Mouse (Mus musculus) lung, postnatal 4 days (tissue): ENCODE measurements around the gene 1700013F07Rik.
"Not testable (repeated sequence)": the region's sequence is repeated elsewhere in the genome, so short reads cannot be mapped to it uniquely, and the experiment has no call there.

Experiments used
- DNase-seq, 2 experiments: peaks; one replicate each; pipeline ENCODE4 v3.0.0; 2021

The 1700013F07Rik gene

DNA sequence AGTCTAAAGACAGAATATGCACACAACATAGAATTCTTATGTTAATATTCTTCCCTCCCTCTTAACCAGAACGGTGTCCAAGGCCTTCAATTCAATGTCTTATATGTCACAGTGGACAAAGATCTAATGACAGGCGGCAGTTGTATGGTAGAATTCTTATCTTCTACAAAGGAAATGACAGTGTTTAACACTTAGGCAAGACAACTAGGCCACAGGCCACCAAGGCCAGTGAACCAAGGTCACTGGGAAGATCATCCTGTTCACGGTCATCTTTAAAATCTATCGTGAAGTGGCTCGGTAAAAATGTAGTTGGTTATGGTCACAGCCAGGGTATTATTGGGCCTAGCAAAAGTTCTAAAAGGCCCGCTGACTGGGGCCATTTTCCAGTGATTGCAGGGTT is at the start of gene 1700013F07Rik:
TSS of gene 1700013F07Rik (plus strand) at position 200 of the 400 bp plus-strand sequence.
- no peak for DNase-seq

GRCm38 (mm10) chr3:108484749-108485148 is 49.2 kb upstream of the 1700013F07Rik start:
- no peak for DNase-seq

- DNase-seq: no peak
Observed at GRCm38 (mm10) chr3:108489968-108490367, 44.0 kb upstream of the 1700013F07Rik start.

- no peak for DNase-seq
Observed at GRCm38 (mm10) chr3:108494861-108495474, 39.0 kb upstream of the 1700013F07Rik start.

- DNase-seq: no peak
Observed at GRCm38 (mm10) chr3:108495486-108495885, 38.5 kb upstream of the 1700013F07Rik start.

GRCm38 (mm10) chr3:108497602-108498001 is 36.3 kb upstream of the 1700013F07Rik start:
- DNase-seq: no peak

GRCm38 (mm10) chr3:108499826-108500225 is 34.1 kb upstream of the 1700013F07Rik start:
- no peak for DNase-seq

DNA sequence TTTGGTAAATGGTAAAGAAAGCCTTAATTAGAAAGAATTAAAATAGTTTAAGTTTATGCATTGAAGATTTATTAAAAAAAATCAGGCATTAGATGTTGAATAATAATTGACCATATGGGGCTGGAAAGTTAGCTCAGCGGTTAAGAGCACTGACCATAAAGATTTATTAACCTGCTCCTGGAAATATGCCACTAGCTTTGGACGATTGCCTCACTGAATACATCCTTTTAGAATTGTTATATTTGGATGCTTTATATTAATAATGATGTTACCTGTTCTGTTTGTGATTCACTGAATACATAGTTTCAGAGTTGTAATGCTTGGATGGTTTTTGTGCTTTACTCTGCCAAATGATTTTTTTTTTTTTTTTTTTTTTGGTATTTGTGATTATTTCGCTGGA is 32.5 kb upstream of the 1700013F07Rik start:
- DNase-seq: not testable (repeated sequence)

DNA sequence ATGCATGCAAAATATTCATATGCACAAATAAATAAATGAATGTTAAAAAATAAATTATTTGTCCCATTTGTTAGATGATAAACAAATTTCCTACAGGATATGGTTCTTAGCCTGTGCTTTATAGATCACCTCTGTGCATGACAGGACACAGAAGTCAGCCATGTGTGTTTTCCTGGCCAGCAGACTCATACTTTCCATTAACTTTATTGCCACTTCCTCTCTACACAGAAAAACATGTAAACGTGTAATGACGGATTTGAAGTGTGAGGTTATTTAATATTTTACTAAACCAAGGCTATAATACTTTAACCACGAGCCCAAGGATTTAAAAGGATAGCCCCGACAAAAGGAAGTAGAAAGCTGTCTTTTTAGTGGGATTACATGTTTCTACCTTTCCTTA is 30.0 kb upstream of the 1700013F07Rik start:
- DNase-seq: no peak

DNA sequence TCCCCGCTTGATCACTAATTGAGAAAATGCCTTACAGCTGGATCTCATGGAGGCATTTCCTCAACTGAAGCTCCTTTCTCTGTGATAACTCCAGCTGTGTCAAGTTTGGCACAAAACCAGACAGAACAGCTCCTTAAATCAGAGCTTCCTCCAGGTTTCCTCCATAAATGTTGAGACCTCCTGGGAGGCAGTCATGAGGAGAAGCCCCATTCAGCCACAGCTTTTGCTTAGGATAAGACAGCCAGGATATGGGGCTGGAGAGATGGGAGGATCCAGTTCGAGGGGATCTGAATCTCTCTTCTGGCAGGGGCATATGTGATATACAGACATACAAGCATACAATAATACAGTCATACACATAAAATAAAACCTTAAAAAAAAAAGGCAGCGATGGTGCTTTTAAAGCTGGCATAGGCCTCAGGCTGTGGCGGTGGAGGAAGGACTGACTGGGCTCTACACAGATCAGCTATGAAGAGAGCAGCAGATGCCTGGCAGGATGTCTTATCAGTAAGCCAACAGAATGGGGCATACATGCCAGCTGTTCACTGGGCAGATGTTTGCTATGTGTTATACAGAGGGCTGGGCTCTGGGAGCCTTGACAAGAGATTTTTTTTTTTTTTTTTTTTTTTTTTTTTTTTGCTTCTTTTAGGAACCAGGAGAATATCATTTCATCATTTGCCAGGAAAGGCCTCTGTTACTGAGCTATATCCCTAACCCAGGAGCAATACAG is 25.0 kb upstream of the 1700013F07Rik start:
- DNase-seq: no peak

- DNase-seq: no peak
Observed at GRCm38 (mm10) chr3:108510156-108510555, 23.8 kb upstream of the 1700013F07Rik start.

DNA sequence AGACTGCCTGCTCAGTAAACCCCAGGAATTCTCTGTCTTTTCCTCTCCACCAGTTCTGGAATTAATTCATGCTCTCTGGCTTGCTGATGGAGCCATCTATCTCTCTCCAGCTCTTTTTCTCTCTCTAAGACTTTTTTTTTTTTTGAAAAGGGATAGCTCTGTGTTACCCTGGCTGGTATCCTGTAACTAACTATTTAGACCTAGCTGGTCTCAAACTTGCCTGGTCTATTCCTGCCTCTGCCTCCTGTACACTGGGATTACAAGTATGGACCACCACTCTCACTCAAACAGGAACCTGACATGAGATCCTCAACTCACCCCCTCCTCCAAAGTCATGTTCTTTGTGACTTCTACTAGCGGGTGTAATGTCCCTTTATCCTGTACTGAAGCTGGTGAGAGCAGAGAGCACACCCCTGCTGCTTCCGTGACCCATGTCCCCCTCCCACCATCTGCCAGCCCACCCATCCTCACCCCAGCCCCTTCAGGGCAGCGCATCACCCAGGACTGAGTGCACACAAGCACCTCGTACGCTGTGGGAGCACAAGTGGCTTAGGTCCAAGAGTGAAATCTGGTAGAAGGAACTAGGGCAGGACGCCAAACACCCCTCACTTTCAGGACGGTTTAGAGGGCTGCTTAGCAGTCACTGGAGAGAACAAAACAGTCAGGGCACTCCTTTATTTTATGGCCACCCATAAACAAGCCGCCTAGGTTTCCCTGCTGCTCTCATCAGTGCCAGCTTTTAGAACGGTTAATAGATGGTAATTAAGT is 23.1 kb upstream of the 1700013F07Rik start:
- DNase-seq: no peak

- DNase-seq: no peak
Observed at GRCm38 (mm10) chr3:108513465-108513864, 20.5 kb upstream of the 1700013F07Rik start.

- DNase-seq: no peak
Observed at GRCm38 (mm10) chr3:108518276-108518675, 15.7 kb upstream of the 1700013F07Rik start.

DNA sequence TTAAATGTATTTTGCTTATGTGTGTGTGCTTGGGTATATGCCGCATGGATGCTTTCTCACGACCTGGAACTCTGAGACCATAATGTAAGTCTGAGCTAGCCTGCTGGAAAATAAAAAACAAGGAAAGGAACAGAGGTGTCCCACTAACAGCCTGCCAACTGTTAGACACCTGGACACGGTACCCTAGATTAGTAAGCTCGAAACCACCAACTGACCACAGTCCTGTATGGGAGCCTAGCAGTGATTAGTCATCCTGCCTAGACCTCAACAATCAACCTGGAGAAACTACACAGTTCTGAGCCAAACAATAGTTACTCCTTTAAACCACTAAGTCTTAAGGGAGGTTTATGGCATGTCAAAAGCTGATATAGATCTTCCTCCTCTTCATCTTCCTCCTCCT is 10.5 kb upstream of the 1700013F07Rik start:
- no peak for DNase-seq

DNA sequence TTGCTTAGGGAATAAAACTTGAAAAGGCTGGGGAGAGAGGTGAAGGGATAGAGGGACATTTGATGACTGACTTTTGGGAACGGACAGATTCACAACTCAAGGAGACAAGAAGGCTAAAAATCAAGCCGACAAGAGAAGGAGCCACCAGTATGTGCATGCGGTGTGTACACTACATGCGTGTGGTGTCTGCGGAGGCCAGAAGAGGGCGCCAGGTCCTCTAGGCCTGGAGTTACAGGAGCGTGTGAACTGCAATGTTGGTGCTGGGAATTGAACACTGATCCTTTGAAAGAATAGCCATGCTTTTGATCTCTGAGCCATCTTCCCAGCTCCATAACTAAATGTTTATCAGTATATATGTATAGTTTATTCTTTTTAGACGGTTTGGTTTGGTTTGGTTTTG is 5.5 kb upstream of the 1700013F07Rik start:
- DNase-seq: no peak

- DNase-seq: peak; percentile 68 to 82
Observed at GRCm38 (mm10) chr3:108533114-108533885, 650 bp upstream of the 1700013F07Rik start.

GRCm38 (mm10) chr3:108535896-108536516 is 2.1 kb downstream of the 1700013F07Rik start:
- no peak for DNase-seq

GRCm38 (mm10) chr3:108536517-108537260 is 2.7 kb downstream of the 1700013F07Rik start, which contains the start of gene 5330417C22Rik:
5330417C22Rik (minus strand) TSS chr3:108536536.
- peak; percentile 55 to 73 for DNase-seq

GRCm38 (mm10) chr3:108537303-108537702 is 3.4 kb downstream of the 1700013F07Rik start:
- peak; percentile 84 to 89 for DNase-seq

DNA sequence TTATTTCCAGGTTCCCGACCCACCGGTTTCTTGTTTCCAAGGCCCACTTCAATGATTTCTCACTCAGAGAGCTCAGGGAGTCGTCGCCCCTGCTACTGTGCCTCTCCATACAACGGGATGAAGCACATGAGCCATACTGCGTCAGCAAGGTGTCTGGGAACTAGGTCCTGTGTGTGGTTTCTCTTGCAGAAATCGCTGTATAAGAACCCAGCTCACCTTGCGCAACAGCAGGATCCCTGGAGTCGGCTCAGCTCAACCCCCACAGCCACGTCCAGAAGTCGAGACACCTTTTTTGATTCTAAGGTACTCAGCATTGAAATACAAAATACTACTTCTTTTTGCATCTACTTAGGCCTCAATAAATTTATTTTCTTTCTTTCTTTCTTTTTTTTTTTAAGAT is 8.3 kb downstream of the 1700013F07Rik start:
- no peak for DNase-seq
